Mouse (Mus musculus): ENCODE measurements around the gene Hck.

Gene Hck

DNA sequence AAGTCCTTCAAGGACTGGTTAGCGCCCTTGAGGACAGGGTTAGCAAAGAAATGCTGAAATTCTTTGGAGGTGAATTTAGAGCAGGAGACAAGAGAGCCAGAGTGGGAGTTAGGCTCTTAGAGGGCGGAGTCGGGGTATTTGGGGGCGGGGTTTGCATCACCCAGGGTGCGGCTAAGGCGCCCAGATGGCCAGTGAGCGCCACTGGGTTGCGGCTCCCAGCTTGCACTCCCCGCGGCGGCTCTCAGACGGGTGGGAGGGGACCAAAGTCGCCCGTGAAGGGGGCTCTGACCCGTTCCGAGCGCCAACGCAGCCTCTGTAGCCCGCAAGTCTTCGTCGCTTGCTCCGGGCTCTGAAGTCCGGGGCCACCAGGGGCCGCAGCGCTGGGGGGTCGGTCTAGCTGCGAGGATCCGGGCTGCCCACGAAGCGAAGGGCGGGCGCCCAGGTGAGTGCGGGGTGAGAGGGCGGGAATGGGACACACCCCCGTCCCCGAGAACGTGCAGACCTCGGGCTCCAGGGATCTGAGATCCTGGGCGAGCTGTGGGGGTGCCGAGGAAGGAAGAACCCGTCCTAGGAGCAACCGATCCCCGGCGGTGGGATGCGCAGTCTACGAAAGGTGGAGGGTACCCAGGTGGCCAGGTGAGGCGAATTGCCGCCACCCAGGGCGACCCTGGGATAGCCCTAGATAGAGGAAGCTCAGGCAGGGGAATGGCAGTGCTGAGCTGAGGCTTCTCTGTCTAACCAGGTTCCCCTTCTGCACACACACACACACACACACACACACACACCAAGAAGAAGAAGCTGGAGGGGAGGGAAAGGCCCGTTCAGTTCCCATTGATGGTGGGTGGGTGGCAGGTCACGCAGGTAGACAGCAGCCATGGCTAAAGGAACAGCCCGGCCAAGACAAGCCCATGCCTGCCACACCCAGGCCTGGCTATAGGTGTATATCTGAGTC is at the start of gene Hck:
Gene Hck (plus strand): TSS at position 156 of the 952 bp plus-strand sequence.
- DNase-seq = peak; percentile 41 to 50

DNA sequence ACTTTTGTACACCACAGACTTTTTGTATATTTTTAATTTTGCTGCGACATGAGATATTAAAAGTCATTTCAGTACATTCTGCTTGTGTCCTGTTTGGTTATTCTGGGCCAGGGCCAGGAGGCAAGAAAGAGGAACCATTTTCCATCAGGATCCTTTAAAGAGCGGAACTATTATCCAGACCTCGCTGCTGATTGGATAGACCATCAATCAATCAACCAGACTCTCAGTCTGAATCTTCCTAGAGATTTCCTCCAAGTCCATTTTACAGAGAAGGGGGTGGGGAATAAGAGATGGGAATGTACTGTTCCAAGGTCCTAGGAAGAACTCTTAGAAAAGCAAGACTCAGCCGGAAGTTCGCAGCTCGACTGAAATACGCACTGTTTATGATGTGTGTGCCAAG is 48.1 kb upstream of the Hck start:
- no peak for DNase-seq

DNA sequence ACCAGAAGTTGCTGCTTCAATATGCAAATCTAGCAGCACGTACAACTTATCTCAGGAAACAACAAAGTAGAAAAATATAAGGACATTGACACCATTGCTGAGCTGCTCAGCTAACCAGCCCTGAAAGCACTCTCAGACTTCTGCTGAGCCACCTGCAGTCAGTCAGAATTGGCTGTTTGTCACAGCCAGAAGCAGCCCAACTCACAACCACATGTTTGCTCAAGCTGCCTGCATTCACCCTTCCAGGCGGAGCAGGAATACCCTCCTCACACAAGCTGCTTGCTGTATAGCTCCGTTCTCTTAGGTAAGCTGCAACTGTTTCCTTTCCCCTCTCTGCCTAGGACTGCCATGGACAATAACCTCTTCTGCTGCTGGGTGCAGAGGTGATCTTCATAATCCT is 44.9 kb upstream of the Hck start:
- no peak for DNase-seq

DNA sequence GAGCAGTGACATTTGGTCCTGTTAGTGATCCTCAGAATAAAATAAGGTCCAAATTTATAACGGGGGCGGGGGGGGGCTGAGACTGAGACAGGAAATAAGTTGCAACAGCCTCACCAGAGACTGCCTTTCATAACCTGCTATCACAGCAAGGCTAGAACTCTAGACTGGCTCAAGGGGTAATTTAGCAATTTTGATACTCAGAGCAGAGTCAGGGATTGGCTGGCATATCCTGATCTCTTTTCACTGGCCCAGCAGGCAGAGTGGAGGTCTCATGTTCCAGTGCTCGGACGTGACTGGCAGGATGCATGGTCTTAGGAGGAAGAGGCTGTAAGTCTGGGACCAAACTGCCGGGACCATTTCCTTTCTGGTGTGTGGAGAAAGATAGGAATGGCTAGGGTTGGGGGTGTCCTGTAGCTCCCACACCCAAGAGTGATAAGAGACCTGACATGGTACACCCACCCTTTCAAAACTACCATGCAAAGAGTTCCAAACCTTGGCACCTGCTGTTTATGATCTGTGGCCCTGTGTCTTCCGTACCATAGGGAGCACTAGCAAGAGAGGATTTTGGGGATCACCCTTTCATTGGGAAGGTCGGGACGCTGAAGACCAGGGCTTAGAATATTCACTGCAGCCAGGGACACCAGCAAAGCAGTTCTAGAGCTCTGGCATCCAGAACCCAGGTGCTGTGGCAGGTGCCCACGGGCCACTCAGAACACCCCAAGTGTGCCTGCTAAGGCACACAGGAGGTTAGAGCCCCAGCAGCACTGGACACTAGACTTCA is 43.9 kb upstream of the Hck start:
- DNase-seq = no peak

DNA sequence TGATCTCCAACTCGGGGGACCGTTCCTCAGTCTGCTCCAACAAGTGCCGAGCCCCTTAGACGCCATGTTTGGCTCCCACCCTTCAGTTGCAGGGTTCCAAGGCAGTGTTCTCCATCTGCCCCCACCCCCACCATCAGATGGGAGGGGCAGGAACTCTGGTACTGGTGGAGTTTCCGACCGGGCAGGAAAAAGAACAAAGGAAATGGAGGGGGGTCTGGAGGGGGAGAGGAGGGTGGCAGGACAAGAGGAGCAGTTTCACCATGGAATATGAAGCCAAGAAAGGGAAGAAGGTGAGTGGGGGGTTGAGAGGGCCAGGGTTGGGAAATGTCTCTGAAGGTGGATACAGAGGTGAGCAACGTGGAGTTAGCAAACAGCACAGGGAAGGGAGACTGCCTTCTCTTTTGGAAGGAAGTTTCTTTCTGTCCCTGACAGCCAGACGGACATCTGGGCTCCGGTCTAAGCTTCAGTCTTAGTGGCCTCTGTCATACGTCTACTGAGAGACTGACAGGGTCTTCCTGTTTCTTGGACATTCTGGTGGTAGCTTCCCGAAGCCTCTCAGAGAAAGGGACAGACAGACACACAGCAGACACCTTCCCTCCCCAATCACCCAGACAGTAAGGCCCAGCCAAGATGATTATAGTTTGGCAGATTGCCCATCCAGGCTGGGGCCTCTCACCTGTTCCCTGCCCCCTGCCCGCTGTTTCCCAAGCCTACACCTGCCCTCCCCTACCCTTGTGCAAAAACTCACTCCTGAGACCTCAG is 42.3 kb upstream of the Hck start, which contains the start of gene Ccm2l:
Gene Ccm2l (plus strand): TSS at position 209 of the 762 bp plus-strand sequence.
- DNase-seq = no peak

DNA sequence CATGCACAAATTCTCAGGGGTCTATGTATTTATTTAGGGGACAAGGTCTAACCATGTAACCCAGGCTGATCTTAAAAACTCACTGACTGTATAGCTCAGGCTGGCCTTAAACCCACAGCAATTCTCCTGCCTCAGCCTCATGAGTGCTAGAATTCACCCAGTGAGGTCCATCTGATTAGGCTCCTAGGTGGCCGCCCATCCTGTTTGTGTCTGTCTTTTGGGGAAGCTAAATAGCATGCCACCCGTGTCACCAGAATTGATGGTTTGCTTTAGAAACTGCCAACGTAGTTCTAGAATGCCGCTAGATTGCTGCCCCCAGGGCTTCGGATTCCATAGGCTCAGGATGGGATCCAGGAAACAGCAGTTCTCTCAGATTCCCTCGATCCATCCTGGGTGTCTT is 41.3 kb upstream of the Hck start:
- no peak for DNase-seq

DNA sequence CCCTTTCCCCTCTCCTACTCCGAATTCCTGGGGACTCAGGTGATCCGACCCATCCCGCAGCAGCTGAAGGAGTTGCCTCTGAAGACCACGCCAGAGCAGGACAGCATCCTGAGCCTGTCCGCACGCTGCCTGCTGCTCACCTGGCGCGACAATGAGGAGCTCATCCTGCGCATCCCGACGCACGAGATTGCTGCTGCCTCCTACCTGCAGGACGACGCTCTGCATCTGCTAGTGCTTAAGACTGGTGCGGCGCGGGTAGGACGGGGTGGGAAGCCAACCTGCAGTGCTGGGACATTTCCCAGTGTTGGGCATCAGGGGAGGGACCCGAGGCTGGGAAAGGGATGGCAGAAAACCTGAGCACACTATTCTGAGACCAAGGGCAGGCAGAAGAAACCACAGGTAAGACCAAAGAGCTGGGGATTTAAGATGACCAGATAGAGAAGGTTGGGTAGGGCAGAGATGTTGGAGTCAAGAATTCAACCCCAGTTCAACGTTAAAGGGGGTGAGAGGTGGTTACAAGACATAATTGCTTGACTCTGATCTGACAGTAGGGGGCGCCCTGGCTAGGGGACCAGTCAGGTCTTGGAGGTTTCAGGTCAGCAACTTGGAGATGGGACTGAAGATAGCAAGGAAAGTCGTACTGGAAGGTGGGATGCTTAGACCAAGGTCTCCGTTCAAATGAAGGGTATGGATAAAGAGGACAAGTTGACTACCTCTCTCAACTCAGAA is 37.3 kb upstream of the Hck start:
- peak; percentile 77 to 80 for DNase-seq

DNA sequence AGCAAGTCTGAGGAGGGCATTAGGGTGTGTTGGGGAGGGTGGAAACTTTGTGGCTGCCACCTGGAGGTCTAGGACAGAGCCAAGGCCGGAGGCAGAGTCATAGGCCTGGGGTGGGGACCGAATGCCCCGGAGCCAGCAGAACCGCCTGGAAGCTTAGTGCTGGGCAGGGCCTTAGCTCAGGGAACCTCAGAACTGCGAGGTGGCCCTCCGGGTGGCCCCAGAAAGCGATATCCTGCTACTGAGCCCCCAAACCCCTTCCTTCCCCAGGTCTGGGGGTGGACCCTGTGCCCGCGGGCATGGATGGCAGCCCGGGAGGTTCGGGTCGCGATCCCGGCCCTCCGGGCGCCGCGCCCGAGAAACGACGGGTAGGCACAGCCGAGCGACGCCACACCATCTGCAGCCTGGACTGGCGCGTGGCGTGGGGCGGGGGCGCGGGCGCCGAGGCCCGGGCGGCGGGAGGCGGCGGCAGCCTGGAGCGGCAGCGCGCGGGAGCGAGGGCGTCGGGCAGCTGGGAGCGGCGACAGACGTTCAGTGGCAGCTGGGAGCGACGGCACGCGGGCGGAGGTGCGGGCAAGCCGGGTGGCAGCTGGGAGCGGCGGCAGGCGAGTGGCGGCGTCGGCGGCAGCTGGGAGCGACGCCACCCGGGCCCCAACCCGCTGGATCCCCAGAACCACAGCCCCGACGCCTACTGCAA is 36.6 kb upstream of the Hck start:
- peak; percentile 85 to 90 for DNase-seq

DNA sequence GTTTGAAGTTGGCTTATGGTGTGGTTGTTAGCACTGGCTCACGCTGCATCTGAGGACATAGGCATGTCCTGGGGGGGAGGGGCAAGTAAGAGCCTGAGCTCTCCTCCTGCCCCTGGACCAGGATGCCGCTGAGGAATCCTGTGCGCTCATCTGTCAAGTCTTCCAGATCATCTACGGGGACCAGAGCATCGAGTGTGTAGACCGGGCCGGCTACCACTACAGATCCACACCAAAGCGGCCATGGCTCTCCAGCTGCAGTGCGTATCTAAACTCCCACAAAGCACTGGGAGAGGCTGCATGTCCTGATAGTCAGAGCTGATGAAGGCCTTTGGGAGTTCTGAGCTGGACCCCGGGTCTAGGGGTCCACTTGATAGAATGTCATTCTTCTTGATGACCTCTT is 33.6 kb upstream of the Hck start:
- no peak for DNase-seq

DNA sequence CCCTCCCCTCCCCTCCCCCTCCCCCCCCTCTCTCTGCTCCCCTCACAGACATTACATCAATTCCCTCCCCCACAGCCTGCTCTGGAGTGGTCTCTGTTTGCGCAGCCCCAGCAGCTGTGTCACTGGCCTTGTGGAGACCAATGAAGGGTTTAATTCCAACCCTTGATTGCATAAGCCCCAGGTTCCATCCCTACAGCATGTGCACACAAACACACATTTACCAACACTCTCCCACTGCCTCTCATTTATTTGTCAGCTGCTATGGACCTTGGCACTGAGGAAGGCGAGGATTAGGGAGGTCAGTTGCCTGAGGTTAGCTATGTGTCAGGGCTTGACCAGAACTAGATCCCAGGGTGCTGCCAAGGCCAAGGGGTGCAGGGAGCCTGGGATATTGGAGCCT is 32.3 kb upstream of the Hck start:
- DNase-seq = no peak

DNA sequence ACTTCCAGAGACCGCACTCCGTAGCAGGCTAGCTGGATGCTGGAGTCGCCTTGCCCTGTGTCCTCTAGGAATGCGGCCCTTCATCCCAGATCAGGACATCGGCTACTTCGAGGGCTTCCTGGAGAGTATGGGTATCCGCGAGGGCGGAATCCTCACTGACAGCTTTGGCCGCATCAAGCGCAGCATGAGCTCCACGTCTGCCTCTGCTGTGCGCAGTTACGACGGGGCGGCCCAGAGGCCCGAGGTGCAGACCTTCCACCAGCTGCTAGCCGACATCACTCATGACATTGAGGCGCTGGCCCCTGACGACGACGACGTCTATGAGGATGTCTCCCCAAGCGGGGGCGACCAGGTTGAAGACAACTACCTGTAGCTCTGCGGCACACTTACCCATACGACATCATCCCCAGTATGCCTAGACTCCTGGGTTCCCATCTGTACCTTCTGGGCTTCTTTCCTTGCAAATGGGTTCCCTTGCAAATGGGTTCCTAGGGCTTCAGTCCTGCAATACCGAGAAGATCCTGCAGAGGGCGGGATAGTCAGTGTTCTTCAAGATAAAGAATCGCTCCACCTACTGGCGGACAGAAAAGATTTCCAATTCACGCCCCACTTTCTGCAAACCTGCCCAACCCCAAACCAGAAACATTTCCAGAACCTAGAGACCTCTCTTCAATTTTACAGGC is 27.3 kb upstream of the Hck start:
- peak; percentile 92 to 96 for DNase-seq

DNA sequence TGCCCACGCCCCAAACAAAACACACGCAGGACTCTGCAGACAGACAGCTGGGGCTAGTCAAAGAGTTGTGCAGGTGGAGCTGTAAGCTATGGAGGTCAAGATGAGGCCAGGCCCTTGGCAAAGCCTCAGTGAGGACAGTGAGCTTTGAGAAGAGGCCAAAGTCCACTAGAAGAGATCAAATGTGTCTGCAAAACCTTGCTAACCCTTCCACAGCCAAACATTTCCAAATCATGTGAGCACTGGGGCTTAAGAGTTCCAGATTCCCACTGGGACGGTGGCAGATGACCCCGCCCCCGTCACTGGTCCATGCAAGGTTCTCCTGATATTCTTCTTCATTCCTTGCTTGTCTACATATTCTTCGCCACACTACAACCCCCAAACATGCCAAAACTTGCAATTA is 26.4 kb upstream of the Hck start:
- no peak for DNase-seq

DNA sequence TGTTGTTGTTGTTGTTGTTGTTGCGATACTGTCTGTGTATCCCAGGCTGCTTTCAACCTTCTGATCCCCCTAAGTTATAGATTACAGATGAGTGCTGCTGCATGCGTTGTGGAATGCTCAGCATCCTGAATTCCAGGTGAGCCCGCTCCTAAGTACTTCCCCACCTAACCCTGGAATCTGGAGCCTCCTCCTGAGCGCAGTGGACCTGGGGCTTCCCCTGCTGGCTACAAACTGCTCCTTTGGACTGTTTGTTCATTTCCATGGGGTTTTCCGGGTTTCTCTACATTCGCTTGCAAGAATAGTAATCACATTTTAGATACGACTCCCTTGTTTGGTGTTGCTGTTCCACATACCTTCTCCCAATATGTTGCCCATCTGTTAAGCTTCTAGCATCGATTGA is 25.0 kb upstream of the Hck start:
- DNase-seq = no peak

DNA sequence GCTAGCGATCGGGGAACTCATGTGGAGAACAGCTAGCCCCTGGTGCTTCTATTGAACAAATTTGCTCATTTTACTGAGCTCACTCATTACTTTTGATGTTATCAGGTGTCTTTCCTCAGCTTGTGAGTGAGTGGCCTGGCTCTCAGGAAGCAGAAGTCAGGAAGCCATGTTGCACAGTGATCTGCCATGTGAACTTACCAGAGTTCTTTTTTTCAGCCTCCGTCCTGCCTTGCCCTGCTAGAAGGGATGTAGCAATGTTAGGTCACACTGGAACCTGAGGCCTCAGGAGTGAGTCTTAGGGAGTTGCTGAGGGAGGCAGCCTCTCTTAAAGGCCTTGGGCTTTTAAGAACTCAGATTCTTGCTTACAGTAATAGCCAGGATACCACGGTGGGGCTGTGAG is 24.4 kb upstream of the Hck start:
- no peak for DNase-seq

DNA sequence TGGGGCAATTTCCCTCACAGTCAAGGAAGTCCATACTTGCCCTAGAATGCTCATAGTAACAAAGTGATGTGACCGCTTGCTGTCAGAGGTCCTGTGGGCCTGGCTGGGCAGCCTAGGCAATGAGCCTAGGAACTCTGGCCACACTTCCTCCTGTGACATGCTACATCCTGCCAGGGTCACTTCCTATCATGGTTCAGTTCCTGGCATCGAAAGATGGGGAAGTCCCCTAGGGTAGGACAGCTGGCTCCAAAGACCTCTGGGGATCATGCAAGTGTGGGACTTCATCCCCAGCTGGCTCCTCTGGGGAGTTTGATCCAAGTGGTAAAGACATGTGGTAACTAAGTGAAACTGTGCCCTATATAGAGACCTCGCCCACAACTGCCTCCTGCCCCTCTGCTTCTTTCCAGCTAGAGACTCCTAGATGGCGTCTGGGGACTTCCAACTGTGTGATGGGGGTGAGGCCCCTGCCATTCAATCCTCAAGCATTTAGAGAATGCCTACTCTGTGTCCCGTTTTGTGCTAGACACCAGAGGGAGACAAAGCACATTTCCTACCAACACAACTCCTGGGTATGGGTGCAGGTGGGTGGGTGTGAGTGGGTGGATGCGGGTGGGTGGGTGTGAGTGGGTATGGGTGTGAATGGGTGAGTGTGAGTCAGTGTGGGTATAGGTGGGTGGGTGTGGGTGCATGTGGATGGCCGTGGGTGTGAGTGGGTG is 23.8 kb upstream of the Hck start:
- no peak for DNase-seq

DNA sequence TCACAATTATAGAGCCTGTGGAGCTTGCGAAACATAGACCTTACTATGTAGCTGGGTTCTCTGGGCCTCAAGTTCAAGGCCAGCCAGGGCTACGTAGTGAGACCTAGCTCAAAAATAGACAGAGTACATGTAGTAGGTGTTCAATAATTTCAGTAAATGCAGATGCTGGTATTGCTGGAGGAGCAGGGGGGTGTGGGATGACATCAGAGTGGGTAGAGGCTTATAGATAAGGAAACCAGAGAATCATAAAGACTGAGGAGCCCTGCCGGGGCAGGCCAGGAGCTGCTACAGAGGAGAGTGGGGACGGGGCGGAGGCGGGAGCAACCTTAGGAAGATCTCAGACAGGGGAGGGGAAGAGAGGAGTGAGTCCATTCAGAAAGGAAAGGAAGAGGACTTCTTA is 22.7 kb upstream of the Hck start:
- DNase-seq = no peak

DNA sequence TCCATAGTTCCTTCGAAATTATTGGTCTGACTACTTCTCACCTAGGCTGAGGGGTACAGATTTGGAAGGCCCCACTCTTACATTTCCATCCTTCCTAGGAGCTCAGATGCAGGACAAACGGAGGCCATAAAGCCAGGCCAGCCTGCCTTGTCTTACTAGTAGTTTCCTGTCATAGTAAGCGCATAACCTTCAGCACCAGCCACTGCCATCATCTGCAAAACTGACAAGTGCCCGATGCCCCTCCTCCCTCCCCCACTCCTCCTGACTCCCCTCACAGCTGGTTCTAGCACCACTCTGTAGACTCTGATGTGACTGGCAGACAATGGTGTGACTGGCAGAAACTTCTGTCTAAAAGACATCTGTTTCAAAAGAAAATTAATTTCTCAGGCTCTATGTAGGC is 22.1 kb upstream of the Hck start:
- no peak for DNase-seq

DNA sequence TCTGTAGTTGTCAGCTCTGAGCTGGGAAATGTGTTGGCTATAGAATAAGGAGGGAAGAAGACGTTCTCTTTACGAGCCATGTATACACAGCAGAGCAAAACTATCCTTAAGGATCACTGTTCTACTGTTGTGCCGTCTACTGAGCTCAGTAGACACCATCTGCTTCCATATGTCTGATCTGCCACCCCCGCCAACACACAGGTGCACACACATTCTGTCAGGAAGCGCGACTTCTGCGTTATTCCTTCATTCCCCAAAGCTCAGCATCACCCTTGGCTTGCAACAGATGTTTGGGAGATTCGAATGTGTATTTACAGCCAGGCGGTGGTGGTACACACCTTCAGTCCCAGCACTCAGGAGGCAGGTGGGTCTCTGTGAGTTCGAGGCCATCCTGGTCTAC is 21.2 kb upstream of the Hck start:
- DNase-seq = no peak

DNA sequence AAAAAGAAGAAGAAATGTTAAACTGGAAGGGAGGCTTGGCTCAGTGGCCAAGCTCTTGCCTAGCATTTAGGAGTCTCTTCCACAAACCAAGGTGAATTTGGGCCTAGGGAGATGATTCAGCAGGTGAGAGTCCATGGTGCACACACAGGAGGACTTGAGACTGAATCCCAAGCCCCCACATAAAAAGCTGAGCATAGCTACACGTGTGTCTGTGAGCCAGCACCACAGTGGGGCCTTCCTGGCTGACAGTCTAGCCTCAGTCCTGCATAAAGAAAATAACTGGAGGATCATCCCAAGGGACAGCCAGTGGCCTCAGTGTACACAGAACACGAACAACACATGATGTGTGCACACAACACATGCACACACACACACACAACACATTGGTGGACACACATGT is 19.0 kb upstream of the Hck start:
- no peak for DNase-seq

DNA sequence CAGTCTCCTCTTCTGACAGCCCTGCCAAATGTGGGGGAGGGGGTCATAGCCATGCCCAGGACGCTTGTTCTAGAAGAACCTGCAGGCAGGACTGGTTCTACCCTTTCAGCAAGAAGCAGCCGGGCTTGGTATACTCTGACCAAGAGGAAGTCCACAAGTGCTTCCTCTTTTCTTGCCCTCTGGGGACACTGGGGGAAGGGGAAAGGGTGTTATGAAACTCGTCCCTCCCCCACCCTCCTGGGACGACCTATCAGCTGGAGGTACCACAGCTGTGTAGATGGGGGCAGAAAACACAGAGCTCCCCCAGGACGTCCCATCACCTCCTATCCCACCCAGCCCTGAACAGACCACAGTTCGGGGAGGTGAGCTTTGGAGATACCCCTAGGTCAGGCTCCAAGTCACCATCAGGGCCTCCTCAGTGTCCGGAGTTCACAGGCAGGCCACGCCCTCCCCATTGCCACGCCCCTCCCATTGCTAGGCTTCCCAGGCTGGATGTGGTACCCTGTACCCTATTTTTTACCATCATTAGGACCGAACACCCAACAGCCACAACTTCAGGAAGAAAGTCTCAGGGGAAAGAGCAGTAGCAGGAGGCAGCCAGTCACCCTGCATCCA is 17.6 kb upstream of the Hck start:
- no peak for DNase-seq
